Mouse (Mus musculus): Measurements from ENCODE around the gene Pogz. TPM values are rescaled to one million over a fixed set of nuclear protein-coding genes. Genes with fewer than 3 reads are reported as not detected.
"Not testable (repeated sequence)": the region's sequence is repeated elsewhere in the genome, so short reads cannot be mapped to it uniquely, and the experiment has no call there.

The Pogz gene
- total RNA-seq, 2 experiments from 2014 or later, result 23.9 to 24.0 TPM

DNA sequence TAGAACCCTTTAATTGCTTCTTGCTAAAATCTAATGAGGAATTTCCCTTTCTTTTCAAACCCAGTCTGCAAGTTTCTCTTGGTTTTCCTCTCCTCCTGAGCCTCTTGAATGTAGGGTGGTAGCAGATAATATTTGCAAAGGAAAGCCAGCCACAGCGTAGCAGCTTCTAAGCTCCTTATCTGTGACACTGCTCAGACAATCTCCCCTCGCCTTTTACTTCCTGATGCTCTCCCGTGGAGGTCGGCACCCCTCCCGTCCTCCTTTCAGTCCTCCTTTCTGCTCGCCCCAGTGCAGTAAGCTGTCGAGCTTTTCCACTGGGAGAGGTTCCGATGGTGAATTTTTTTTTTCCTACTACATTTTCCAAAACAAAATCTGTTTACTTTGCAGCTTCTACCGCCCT, 5.3 kb upstream of the Pogz start:
- intact Hi-C loops (cut with DNase I), result no loop called here
- no peak for DNase-seq

DNA sequence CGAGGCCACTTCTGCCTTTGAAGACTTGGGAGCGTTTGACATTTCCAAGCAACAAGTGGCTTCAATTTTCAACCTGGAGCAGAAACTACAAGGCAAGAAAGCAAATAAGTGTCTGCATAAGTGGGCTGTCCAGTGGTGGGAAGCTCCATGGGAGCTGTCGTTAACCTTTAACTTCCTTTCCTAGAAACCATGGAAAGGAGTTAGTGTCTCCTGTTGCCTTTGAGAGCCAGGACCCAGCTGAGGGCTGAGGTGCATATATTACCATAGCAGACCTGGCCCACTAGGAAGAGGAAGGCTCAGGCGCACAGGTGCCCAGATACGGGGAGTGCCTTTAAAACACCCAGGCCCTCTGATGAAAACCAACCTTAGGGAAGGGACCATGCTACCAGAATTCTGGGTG, 4.7 kb upstream of the Pogz start:
- intact Hi-C loops (cut with DNase I), result no loop called here
- DNase-seq, result no peak

DNA sequence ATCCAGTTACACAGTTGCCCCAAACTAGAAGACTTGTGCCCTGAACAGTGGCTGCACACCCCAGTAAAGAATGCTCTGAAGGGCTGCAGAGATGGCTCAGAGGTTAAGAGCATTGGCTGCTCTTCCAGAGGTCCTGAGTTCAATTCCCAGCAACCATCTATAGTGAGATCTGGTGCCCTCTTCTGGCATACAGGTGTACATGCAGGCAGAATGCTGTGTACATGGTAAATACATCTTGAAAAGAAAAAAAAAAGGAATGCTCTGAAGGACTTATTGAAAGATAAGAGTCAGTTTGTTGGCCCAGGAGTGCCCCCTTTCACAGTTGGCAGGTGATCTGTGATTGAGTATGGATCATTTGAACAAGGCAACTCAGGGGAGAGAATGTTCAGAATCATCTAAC, 4.0 kb upstream of the Pogz start:
- DNase-seq, result no peak
- intact Hi-C loops (cut with DNase I), result no loop called here

DNA sequence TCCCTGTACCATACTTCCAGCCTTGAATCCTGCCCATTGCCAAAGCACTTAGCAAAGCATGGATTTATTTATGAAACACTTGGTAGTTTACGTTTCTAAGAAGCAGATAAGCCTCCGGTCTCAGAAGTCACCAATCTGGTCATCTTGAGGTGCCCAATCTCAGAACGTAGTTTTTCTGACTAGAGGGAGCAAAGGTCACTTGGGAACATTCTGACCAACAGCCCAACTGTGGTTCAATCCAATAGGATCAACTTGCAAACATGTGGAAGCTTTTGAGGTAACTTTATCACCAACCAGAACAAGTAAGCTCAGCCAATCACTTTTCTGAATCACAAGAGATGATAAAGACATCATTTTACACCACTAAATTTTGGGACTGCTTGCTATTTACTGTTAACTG, 2.0 kb upstream of the Pogz start:
- intact Hi-C loops (cut with DNase I), result no loop called here
- DNase-seq, result no peak

DNA sequence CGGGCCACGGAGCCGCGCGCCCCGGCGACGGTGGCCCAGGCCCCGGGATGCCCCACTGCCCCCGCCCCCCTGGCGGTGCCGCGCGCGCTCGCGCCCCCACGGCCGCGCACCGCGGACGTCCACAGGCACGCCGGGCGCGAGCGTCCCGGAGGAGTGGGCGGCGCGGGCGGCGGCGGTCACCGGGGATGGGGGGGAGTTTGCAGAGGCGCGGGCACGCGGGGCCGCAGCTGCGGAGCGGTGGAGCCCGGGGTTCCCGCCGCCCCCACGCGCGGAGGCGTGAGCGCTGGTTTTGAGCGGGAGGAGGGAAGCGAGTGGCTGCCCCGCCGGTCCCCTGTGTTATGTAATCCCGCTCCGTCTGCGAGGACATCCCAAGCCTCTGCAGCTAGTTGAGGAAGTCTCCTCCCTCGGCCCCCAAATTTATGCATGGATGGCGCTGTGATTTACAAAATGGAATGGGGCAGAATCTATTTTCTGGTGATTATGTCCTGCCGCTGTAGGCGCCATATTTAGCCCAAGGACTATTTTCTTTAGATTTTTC, 661 bp downstream of the Pogz start:
- DNase-seq, result peak; percentile 81 to 83
- intact Hi-C loops (cut with DNase I), result loop anchor here (1.0 kb wide), 1 partner anchor 17 kb away; no protein-coding TSS in a partner anchor

DNA sequence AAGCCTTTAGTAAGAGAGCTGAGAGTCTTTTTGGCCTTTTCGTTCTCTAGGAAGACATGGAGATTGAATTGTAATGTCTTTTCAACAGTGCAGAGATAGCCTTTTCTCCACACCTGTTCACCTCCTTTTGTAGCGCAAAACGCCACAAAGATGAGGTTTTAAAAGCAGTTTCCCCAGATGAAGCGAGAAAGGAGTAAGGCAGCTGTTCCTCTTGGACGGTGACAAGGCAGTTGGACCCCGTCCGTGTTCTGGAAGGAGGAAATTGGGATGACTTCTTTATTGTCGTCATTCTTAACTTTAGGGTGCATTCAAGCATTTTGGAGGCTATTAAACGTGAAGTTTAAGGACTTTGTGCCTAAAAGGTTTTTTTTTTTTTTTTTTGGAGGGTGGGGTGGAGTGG, 1.3 kb downstream of the Pogz start:
- intact Hi-C loops (cut with DNase I), result no loop called here
- peak; percentile 21 to 43 for DNase-seq

DNA sequence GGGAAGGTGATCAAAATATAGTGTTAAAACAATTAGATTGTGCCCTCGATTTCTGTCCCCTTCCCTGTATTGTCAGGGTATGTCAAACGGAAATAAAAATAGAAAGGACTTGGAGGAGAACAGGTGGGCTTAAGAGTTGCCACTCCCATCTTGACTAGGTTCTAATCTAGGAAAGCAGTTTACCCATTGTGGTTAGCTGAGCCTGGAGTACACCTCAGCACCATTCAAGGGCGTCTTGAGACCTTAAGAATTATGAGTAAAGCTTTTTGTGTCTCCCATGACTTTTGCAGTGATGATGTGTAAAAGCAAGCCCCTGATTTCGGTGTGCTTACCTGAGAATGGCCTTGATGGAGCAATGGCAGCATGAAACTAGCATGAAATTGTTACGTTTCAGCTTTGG, 1.7 kb downstream of the Pogz start:
- intact Hi-C loops (cut with DNase I), result no loop called here
- no peak for DNase-seq

DNA sequence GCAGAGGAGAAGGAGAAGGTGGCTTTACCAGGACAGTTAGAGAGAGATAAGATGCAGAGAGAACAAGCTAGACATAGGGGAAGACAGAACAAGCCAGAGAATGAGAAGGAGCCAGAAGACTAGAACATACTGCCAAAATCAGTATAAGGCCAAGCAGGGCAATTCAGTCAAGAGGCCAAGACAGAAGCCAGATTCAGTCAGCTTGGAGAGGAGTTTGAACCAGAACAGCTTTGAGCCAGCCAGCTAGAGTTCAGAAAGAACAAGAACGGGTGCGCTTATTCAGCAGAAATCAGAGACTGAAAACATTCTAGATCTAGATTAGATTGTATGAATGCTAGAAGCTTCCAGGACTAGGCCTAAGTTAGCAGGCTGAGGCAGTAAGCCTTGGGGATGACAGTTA, 10.0 kb downstream of the Pogz start:
- intact Hi-C loops (cut with DNase I), result loop anchor here (5.0 kb wide), 1 partner anchor 230 kb away; no protein-coding TSS in a partner anchor
- no peak for DNase-seq

DNA sequence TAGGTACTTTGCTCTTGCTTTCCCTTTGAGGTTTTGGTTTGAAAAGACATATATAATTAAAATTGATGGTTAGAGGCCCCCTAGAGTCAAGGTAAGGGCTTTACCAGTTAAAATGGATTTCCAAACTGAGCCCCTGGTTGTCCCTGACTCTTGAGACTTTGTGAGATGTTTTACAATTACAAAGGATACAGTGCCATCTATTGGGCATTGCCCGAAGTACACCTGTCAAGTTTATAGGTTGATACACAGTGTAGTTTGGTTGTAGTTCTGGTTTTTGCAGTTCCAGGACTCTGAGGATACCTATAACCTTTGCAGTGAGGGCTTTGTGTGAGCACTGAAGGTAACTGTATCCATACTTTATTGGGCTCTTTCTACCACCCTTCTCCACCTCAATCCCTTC, 12.0 kb downstream of the Pogz start:
- DNase-seq, result peak; percentile 64 to 79
- intact Hi-C loops (cut with DNase I), result loop anchor here (2.0 to 5.0 kb wide), 2 partner anchors 39 to 232 kb away; no protein-coding TSS in a partner anchor

DNA sequence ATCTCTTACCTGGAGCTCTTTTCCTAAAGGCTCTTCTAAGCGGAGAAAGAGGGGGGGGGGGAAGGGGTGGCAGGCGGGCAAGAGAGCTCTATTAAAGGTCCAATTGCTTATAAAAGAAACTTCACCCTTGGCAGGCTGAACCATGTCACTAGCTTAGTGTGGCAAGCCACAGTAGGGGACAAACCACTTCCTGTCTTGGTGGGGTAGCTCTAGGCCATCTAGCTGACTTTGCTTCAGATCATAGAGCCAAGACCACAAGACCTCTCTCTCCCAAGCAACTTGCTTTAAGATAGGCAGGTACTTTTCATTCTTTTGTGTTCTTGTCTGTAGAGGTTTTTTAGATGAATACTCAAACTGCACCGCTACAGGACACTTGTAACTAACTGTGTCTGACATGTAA, 14.4 kb downstream of the Pogz start:
- DNase-seq, result no peak
- intact Hi-C loops (cut with DNase I), result no loop called here

DNA sequence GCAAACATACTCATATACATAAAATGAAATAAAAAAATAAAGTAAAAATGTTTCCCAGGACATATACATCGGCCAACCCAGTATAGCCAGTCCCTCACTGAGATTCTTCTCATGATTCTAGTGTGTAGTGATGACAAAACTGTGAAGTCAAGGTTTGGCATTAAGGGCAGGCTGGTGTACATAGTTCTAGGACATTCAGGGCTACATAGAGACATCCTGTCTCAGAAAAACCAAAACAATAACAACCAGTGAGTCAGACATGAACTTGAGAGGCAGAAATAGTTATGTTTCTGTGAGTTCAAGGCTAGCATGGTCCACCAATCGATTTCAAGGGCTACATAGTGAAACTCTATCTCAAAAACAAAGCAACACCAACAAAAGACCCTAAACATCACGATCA, 14.8 kb downstream of the Pogz start:
- intact Hi-C loops (cut with DNase I), result no loop called here
- DNase-seq, result no peak

DNA sequence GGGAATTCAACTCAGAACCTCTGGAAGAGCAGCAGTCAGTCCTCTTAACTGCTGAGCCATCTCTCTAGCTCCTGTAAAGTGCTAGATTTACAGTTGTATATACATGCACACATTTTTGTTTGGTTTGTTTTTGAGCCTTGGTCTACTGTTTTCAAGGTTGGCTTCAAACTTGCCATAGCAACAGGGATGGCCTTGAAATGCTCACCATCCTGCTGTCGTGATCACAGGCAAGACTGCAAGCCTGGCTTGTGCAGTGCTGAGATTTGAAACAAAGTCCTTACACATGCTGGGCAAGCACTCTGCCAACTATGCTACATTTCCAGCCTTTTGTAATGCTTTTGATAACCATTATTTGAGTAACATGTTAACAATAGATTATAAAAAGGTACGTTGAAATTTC, 22.1 kb downstream of the Pogz start:
- DNase-seq, result no peak

DNA sequence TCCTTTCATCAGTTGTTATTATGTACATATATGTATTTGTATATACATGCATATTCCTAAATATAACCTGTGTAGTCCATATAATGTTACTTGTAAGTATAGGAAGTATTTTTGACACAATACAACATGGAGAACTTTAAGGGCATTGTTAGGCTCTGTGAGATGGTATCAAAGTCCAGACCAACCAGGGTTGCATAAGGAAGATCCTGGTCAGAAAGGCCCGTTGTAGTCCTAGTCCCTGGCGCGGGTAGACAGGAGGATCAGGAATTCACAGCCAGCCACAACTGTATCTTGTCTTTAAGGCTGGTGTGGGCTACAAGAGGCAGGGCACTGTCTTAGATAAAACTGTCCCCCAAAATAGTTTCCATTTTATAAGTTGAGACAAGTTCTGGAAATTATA, 31.6 kb downstream of the Pogz start:
- intact Hi-C loops (cut with DNase I), result no loop called here
- DNase-seq, result no peak

More for the DNA sequence above, 22.1 kb downstream of the Pogz start:
- intact Hi-C loops (cut with DNase I), result no loop called here

DNA sequence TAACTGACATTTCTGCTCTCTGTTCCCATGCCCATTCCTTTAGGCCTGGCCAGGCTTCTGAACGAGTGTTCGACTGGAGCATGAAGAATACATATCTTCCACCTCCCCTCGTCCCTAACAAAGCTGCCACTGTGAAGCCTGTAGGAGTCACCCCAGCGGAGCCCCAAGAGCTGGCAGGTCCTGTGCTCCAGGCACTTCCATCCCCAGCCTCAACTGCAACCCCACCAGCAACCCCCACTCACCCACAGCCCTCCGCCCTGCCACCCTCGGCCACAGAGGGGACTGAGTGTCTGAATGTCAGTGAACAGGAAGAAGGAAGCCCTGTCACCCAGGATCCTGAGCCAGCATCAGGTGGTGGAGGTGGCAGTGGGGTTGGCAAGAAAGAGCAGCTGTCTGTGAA, 41.3 kb downstream of the Pogz start:
- no peak for DNase-seq
- intact Hi-C loops (cut with DNase I), result no loop called here

DNA sequence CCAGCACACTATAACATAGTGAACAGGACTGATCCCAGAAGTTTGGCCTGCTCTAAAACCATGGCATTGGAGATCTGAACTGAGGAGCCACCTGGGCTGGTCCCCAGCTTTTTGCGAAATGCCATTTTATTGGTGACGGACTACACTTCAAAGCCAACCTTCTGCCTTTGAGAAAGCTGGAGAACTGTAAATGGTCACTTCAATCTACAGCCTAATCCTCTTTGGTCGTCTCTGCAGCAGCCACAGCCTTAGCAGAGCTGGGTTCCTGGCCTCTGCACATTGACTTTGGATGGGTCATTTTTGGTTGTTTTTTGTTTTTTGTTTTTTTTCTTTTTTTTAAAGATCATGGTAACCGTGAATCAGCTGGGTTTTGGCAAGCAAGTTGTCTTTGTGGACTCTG, 44.5 kb downstream of the Pogz start:
- intact Hi-C loops (cut with DNase I), result no loop called here
- no peak for DNase-seq

DNA sequence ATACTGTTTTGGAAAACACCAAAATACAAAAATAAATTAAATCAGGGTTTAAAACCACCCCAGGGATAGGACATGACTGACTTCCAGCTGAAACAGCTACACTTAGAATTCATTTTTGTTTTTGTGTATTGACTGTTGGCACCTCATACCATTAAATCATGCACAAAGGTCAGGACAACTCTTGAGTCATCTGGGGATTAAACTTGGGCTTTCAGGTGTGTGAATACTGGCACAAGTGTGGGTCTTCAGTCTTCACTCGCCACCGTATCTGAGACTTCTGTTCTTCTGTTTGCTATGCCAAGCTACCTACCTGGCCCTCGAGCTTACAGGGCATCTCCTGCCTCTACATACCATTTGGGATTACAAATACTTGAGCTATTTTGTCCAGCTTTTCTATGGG, 45.2 kb downstream of the Pogz start:
- intact Hi-C loops (cut with DNase I), result no loop called here
- no peak for DNase-seq

DNA sequence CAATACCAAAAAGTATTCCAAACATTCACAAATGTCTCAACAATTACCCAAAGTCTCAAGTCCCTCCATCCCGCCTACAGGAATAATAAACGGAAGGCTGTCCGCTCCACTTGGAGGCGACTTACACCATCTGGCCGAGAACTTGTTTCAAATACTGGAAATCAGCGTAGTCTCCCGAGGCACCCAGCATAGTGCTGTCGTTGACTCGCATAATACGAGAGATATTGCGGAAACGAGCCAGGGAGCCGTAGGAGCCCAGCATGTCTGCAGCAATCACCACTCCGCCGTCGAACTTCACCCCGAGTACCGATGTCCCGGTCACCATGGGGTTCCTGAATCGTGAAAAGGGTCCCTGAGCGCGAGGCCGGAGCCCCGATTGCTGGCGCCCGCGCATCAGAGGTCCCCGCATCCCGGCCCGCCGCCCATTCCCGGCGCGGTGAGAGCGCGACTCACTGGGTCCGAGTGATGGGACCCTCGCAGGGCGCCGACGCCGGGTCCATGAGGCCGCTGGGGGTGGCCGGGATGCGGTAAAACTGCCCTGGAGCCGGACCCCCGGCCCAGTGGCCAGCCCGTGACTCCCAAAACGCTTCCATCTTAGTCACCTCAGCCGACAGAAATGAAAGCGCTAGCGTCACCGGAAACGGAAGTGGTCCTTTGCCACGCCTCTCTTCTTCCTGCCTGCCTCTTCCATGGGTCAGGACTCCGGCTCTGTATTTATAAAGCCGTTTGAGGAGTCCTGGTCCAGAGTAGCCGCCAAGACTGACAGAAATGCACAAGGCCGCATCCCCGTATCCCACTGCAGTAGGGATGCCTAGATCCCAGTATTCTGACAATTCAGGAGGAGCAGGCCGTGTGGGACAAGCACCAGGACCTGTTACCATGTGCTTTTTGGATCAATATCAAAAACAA, 49.2 kb downstream of the Pogz start, which contains the start of gene Psmb4:
Psmb4 (minus strand) TSS at position 646 of the 909 bp plus-strand sequence.
- peak; percentile 78 to 89 for DNase-seq
- intact Hi-C loops (cut with DNase I), result loop anchor here (5.0 kb wide), 1 partner anchor 111 kb away; no protein-coding TSS in a partner anchor

DNA sequence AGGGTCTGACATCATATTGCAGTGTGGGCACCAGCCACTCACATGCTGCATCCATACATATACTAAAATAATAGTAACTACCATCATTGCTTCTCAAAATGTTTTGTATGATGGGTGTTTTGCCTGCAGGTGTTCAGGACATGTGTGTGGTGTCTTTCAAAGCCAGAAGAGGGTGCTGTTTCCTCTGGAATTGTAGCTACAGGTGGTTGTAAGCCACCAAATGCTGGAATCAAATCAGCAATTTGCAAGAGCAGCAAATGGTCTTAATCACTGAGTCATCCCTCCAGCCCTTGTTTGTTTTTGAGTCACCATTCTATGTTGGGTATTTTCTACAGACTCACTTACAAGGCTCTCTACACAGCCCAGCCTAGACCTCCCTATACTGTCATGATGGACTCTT, 51.2 kb downstream of the Pogz start:
- intact Hi-C loops (cut with DNase I), result loop anchor here (5.0 kb wide), 1 partner anchor 109 kb away; no protein-coding TSS in a partner anchor
- DNase-seq, result peak in 1 of 2 experiments; percentile 33

DNA sequence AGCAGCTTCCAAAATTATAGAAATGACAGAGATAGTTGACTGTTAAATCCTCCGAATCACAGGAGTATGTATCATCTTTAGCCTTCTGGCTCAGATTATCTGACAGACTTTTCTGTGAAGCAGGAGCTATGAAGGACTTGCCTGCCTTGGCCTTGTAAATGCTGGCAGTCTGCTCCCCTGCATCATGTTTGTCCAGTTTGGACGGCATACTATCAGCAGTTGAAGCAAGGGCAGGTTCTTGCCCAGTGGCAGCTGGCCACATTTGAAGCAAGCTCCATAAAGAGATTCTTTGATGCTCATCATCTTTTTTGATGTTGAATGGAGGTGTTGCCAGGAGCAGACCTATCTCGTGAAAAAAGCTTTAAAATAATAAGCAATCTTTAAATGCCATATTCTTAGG, 56.7 kb downstream of the Pogz start:
- intact Hi-C loops (cut with DNase I), result no loop called here
- no peak for DNase-seq

DNA sequence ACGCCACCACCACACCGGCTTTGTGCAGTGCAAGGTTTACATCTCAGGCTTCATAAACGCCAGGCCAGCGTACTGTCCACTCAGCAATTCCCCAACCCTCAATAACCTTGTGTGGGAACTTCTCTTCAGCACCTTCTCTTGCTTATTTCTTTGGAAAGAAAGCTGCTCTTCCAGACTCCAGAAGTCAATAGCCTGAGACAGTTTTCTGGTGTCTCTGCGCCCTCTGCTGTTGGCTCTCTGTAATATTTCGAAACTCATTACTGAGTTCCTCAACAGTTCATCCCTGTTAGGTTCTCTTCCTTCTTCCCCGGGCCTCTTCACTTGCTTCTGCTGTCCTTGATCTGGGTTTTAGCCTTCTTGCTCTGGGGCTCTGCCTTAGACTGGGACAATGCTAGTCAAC, 65.4 kb downstream of the Pogz start:
- DNase-seq, result peak; percentile 61 to 79
- intact Hi-C loops (cut with DNase I), result loop anchor here (2.0 to 10.0 kb wide), 2 partner anchors 288 to 536 kb away; no protein-coding TSS in a partner anchor

DNA sequence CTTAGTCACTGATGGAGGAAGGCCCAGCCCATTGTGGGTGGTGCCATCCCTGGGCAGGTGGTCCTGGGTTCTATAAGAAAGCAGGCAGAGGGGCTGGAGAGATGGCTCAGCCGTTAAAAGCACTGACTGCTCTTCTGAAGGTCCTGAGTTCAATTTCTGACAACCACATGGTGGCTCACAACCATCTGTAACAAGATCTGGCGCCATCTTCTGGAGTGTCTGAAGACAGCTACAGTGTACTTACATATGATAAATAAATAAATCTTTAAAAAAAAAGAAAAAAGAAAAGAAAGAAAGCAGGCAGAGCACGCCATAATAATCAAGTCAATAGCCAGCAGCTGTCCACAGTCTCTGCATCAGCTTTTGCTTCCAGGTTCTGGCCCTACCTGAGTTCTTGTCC, 67.4 kb downstream of the Pogz start:
- intact Hi-C loops (cut with DNase I), result loop anchor here (10.0 kb wide), 1 partner anchor 290 kb away; no protein-coding TSS in a partner anchor
- DNase-seq, result not testable (repeated sequence)

DNA sequence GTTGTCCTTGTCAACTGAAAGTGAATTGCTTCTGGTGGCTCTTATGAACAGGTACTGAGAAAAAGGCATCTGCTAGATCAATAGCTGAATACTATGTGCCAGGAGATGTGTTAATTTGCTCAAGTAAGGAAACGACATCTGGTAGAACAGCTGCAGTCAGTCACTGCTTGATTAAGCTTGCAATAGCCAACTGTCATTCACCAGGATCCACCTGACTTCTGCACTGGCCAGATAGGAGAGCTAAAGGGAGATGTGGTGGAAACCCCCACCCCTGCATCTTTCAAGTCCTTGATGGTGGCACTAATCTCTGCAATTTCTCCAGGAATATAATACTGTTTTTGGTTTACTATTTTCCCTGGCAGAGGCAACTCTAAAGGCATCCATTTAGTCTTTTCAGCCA, 69.1 kb downstream of the Pogz start:
- intact Hi-C loops (cut with DNase I), result loop anchor here (10.0 kb wide), 1 partner anchor 292 kb away; no protein-coding TSS in a partner anchor
- no peak for DNase-seq
